Mouse (Mus musculus): Measurements from ENCODE around the gene Got2.

DNA sequence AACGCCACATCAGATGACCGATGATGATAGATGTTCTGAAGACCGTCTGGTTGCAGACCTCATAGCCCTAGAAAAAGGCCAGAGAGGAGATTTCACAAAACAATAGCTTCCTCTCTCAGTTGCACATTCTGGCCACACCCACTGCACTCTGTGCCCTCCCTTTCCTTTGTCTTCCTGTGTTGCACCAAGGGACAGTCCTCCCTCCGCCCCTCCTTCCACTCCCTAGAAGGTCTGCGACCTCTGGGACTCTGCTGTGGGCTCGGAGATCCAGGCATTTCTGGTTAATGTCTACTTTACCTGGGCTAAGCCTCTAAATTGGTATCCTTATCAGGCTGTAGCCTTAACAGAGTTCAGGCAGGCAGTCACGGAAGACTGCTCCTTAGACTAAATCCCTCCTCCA, 13.5 kb upstream of the Got2 start:
- TF ChIP-seq CTCF (IDR thresholded peaks at IDR 0.05) (no peak), EP300 (IDR thresholded peaks at IDR 0.05) (no peak)

Data from lung, postnatal 0 days (tissue).